Mouse (Mus musculus): ENCODE measurements around the gene Sntb2. TPM values are rescaled to one million over a fixed set of nuclear protein-coding genes. Genes with fewer than 3 reads are reported as not detected.
A peak's percentile ranks its signal among the peaks of the same experiment; 100 is the strongest.

The Sntb2 gene
- polyA plus RNA-seq, 1 experiment from 2014 or later: 18.6 TPM

- Histone ChIP-seq H3K27ac (no peak overlapping the region), H3K4me2 (no peak overlapping the region), H3K4me3 (replicated peaks) (no peak overlapping the region), H3K27me3 (no peaks in the 10 kb centered on the region), H3K4me1 (replicated peaks) (no peaks in the 10 kb centered on the region), H3K36me3 (peaks cover 92% of the 10 kb centered on the region), H3K9ac (replicated peaks) (no peak overlapping the region), H3K9me3 (no peaks in the 10 kb centered on the region)
- no peak for ATAC-seq (ENCODE audit: insufficient number of reproducible peaks, insufficient read depth, low FRiP score, low TSS enrichment, low read depth)
- WGBS: 85% methylated on average over 7 of the region's 7 CpGs
Observed at GRCm38 (mm10) chr8:107040632-107041031, 105.1 kb downstream of the Sntb2 start.

- Histone ChIP-seq H3K36me3 (peaks cover 81% of the 10 kb centered on the region), H3K4me1 (replicated peaks) (peaks cover 17% of the 10 kb centered on the region), H3K27me3 (no peaks in the 10 kb centered on the region), H3K4me2 (no peak overlapping the region), H3K27ac (no peak overlapping the region), H3K9ac (replicated peaks) (no peak overlapping the region), H3K4me3 (replicated peaks) (no peak overlapping the region), H3K9me3 (no peaks in the 10 kb centered on the region; the same call in 1 of the 2 replicates)
- no peak for ATAC-seq (ENCODE audit: insufficient number of reproducible peaks, insufficient read depth, low FRiP score, low TSS enrichment, low read depth)
- WGBS: 93% methylated on average over 6 of the region's 6 CpGs
Observed at GRCm38 (mm10) chr8:107045478-107045877, 109.9 kb downstream of the Sntb2 start.

- Histone ChIP-seq H3K4me2 (peak overlapping the region; percentile 25; the same call in 1 of the 2 replicates), H3K27ac (no peak overlapping the region), H3K9me3 (no peaks in the 10 kb centered on the region; the same call in 1 of the 2 replicates), H3K4me1 (replicated peaks) (peaks cover 17% of the 10 kb centered on the region), H3K9ac (replicated peaks) (no peak overlapping the region), H3K27me3 (no peaks in the 10 kb centered on the region), H3K36me3 (peaks cover 82% of the 10 kb centered on the region), H3K4me3 (replicated peaks) (no peak overlapping the region)
- no peak for ATAC-seq (ENCODE audit: insufficient number of reproducible peaks, insufficient read depth, low FRiP score, low TSS enrichment, low read depth)
- 92% methylated on average over 5 of the region's 5 CpGs for WGBS
Observed at GRCm38 (mm10) chr8:107046976-107047375, 111.4 kb downstream of the Sntb2 start.

- peaks cover 17% of the 10 kb centered on the region for H3K4me1 ChIP-seq (replicated peaks)
- peak within 1 kb of the TSS; percentile 92 for H3K4me3 ChIP-seq (replicated peaks)
- peak; percentile 79; the same call in 1 of the 2 replicates for ATAC-seq (ENCODE audit: insufficient number of reproducible peaks, insufficient read depth, low FRiP score, low TSS enrichment, low read depth)
- peak within 1 kb of the TSS; percentile 90 for H3K9ac ChIP-seq (replicated peaks)
- H3K4me2 ChIP-seq: peak within 1 kb of the TSS; percentile 89
- no peaks in the 10 kb centered on the region for H3K27me3 ChIP-seq
- H3K9me3 ChIP-seq: no peaks in the 10 kb centered on the region; the same call in 1 of the 2 replicates
- H3K27ac ChIP-seq: peak within 1 kb of the TSS; percentile 96
- WGBS: under 1% methylated on average over 87 of the region's 87 CpGs
- peaks cover 82% of the 10 kb centered on the region for H3K36me3 ChIP-seq
Observed at GRCm38 (mm10) chr8:107048061-107048941, 112.8 kb downstream of the Sntb2 start, which contains the start of gene Pdf. Gene Pdf (minus strand): TSS chr8:107048614.

- no peaks in the 10 kb centered on the region; the same call in 1 of the 2 replicates for H3K9me3 ChIP-seq
- H3K4me2 ChIP-seq: peak overlapping the region; percentile 89
- H3K4me1 ChIP-seq (replicated peaks): peaks cover 17% of the 10 kb centered on the region
- H3K9ac ChIP-seq (replicated peaks): no peak overlapping the region
- no peaks in the 10 kb centered on the region for H3K27me3 ChIP-seq
- no peak for ATAC-seq (ENCODE audit: insufficient number of reproducible peaks, insufficient read depth, low FRiP score, low TSS enrichment, low read depth)
- H3K27ac ChIP-seq: peak overlapping the region; percentile 96; the same call in 1 of the 2 replicates
- 92% methylated on average over 4 of the region's 4 CpGs for WGBS
- H3K36me3 ChIP-seq: peaks cover 82% of the 10 kb centered on the region
- peak overlapping the region; percentile 92 for H3K4me3 ChIP-seq (replicated peaks)
Observed at GRCm38 (mm10) chr8:107049480-107049879, 113.9 kb downstream of the Sntb2 start.

- 93% methylated on average over 8 of the region's 8 CpGs for WGBS
- H3K4me3 ChIP-seq (replicated peaks): no peak overlapping the region
- H3K9ac ChIP-seq (replicated peaks): no peak overlapping the region
- H3K27ac ChIP-seq: no peak overlapping the region
- H3K9me3 ChIP-seq: no peaks in the 10 kb centered on the region; the same call in 1 of the 2 replicates
- no peak overlapping the region for H3K4me2 ChIP-seq
- H3K27me3 ChIP-seq: no peaks in the 10 kb centered on the region
- peaks cover 28% of the 10 kb centered on the region for H3K4me1 ChIP-seq (replicated peaks)
- ATAC-seq (ENCODE audit: insufficient number of reproducible peaks, insufficient read depth, low FRiP score, low TSS enrichment, low read depth): no peak
- H3K36me3 ChIP-seq: peaks cover 62% of the 10 kb centered on the region
Observed at GRCm38 (mm10) chr8:107052046-107052445, 116.5 kb downstream of the Sntb2 start.

- Histone ChIP-seq H3K27ac (peak within 1 kb of the TSS; percentile 66; the same call in 1 of the 2 replicates), H3K36me3 (peaks cover 57% of the 10 kb centered on the region), H3K27me3 (no peaks in the 10 kb centered on the region), H3K4me1 (replicated peaks) (peaks cover 22% of the 10 kb centered on the region), H3K4me3 (replicated peaks) (peak within 1 kb of the TSS; percentile 93), H3K9ac (replicated peaks) (peak within 1 kb of the TSS; percentile 85), H3K4me2 (peak within 1 kb of the TSS; percentile 97), H3K9me3 (no peaks in the 10 kb centered on the region)
- under 1% methylated on average over 86 of the region's 88 CpGs for WGBS
- ATAC-seq (ENCODE audit: insufficient number of reproducible peaks, insufficient read depth, low FRiP score, low TSS enrichment, low read depth): peak; percentile 92
Observed at GRCm38 (mm10) chr8:107056076-107056972, 120.8 kb downstream of the Sntb2 start, which contains the start of the genes Cog8 and Nip7. Gene Cog8 (minus strand): TSS chr8:107056689. Gene Nip7 (plus strand): TSS chr8:107056877.

GRCm38 (mm10) chr8:107056973-107057369 lies 121.4 kb downstream of the Sntb2 start:
- Histone ChIP-seq H3K9ac (replicated peaks) (peak overlapping the region; percentile 85), H3K9me3 (no peaks in the 10 kb centered on the region), H3K27me3 (no peaks in the 10 kb centered on the region), H3K27ac (0 out of 2 replicates have a peak overlapping the region, but pooled peaks have one; percentile 23), H3K4me3 (replicated peaks) (peak overlapping the region; percentile 93), H3K36me3 (peaks cover 51% of the 10 kb centered on the region), H3K4me2 (peak overlapping the region; percentile 97), H3K4me1 (replicated peaks) (peaks cover 22% of the 10 kb centered on the region)
- under 1% methylated on average over 33 of the region's 33 CpGs for WGBS
- peak; percentile 69 for ATAC-seq (ENCODE audit: insufficient number of reproducible peaks, insufficient read depth, low FRiP score, low TSS enrichment, low read depth)

GRCm38 (mm10) chr8:107062613-107063012 lies 127.1 kb downstream of the Sntb2 start:
- Histone ChIP-seq H3K9me3 (no peaks in the 10 kb centered on the region), H3K27me3 (no peaks in the 10 kb centered on the region), H3K4me1 (replicated peaks) (peaks cover 5% of the 10 kb centered on the region), H3K36me3 (peaks cover 20% of the 10 kb centered on the region), H3K4me3 (replicated peaks) (no peak overlapping the region), H3K27ac (no peak overlapping the region), H3K9ac (replicated peaks) (no peak overlapping the region), H3K4me2 (no peak overlapping the region)
- 84% methylated on average over 1 of the region's 1 CpGs for WGBS
- no peak for ATAC-seq (ENCODE audit: insufficient number of reproducible peaks, insufficient read depth, low FRiP score, low TSS enrichment, low read depth)

- H3K36me3 ChIP-seq: peaks cover 28% of the 10 kb centered on the region
- no peaks in the 10 kb centered on the region for H3K4me1 ChIP-seq (replicated peaks)
- 56% methylated on average over 17 of the region's 17 CpGs for WGBS
- H3K27ac ChIP-seq: no peak within 1 kb of the TSS
- ATAC-seq (ENCODE audit: insufficient number of reproducible peaks, insufficient read depth, low FRiP score, low TSS enrichment, low read depth): no peak
- no peak within 1 kb of the TSS for H3K4me2 ChIP-seq
- no peaks in the 10 kb centered on the region for H3K9me3 ChIP-seq
- no peak within 1 kb of the TSS for H3K9ac ChIP-seq (replicated peaks)
- no peak within 1 kb of the TSS for H3K4me3 ChIP-seq (replicated peaks)
- no peaks in the 10 kb centered on the region for H3K27me3 ChIP-seq
Observed at GRCm38 (mm10) chr8:107065511-107066496, 130.3 kb downstream of the Sntb2 start, which contains the start of gene Tmed6. Gene Tmed6 (minus strand): TSS chr8:107065644.
